8 mouse cellular contexts compared by ENCODE assay signal in genomic region chr4:99120211-99121122, GRCm38 (mm10). TPM values are rescaled to one million over a fixed set of nuclear protein-coding genes. Genes with fewer than 3 reads are reported as not detected.
A peak's percentile ranks its signal among the peaks of the same experiment; 100 is the strongest.
DNase-seq lines count a peak whose midpoint lies in the region; ATAC-seq and TF ChIP-seq lines count a peak whose summit lies in the region.

Gene Dock7, minus strand, starts transcription at chr4:99120915.

- H3K4me1 ChIP-seq in forebrain, postnatal 0 days (ENCODE audit: insufficient read depth) = peaks cover 26% of the 10 kb centered on the region
- peaks cover 14% of the 10 kb centered on the region for H3K4me1 ChIP-seq in liver, postnatal 0 days (ENCODE audit: insufficient read depth)
- H3K4me1 ChIP-seq in neural tube, embryonic 15.5 days = peaks cover 53% of the 10 kb centered on the region

- intact Hi-C loops in heart, postnatal 25 days (cut with DNase I) = loop anchor here (5.0 kb wide), 2 partner anchors 37 to 72 kb away; partner anchors contain the start of gene Atg4c

- peak within 1 kb of the TSS; percentile 63 for H3K4me2 ChIP-seq in forebrain, postnatal 0 days (ENCODE audit: low read depth)
- H3K4me2 ChIP-seq in liver, postnatal 0 days (ENCODE audit: low read depth, low read length) = peak within 1 kb of the TSS; percentile 96
- peak within 1 kb of the TSS; percentile 73 for H3K4me2 ChIP-seq in neural tube, embryonic 15.5 days

- peak within 1 kb of the TSS; percentile 92 for H3K27ac ChIP-seq in forebrain, postnatal 0 days (ENCODE audit: low read depth, low read length)
- peak within 1 kb of the TSS; percentile 55; the same call in 1 of the 2 replicates for H3K27ac ChIP-seq in liver, postnatal 0 days (ENCODE audit: low read depth)
- H3K27ac ChIP-seq in neural tube, embryonic 15.5 days (replicated peaks) = peak within 1 kb of the TSS; percentile 93

- H3K36me3 ChIP-seq in forebrain, postnatal 0 days (ENCODE audit: insufficient read depth) = no peaks in the 10 kb centered on the region
- no peaks in the 10 kb centered on the region for H3K36me3 ChIP-seq in liver, postnatal 0 days (replicated peaks; ENCODE audit: insufficient read depth, low read length)
- H3K36me3 ChIP-seq in neural tube, embryonic 15.5 days = no peaks in the 10 kb centered on the region

- H3K27me3 ChIP-seq in forebrain, postnatal 0 days (ENCODE audit: insufficient read depth, low read length) = no peaks in the 10 kb centered on the region
- no peaks in the 10 kb centered on the region for H3K27me3 ChIP-seq in liver, postnatal 0 days (ENCODE audit: insufficient read depth, low read length)
- H3K27me3 ChIP-seq in neural tube, embryonic 15.5 days (replicated peaks) = no peaks in the 10 kb centered on the region

- H3K9ac ChIP-seq in forebrain, postnatal 0 days = peak within 1 kb of the TSS; percentile 98
- peak within 1 kb of the TSS; percentile 87 for H3K9ac ChIP-seq in liver, postnatal 0 days (replicated peaks)
- peak within 1 kb of the TSS; percentile 92 for H3K9ac ChIP-seq in neural tube, embryonic 15.5 days (replicated peaks)

- no peak for TF ChIP-seq EP300 in liver, postnatal 0 days (IDR thresholded peaks at IDR 0.05; ENCODE audit: low read depth)

- H3K9me3 ChIP-seq in forebrain, postnatal 0 days (ENCODE audit: low read length) = no peaks in the 10 kb centered on the region
- no peaks in the 10 kb centered on the region for H3K9me3 ChIP-seq in liver, postnatal 0 days (ENCODE audit: low read length)
- H3K9me3 ChIP-seq in neural tube, embryonic 15.5 days (replicated peaks) = no peaks in the 10 kb centered on the region

- peak; percentile 94 for ATAC-seq in forebrain, postnatal 0 days
- peak; percentile 97 for ATAC-seq in liver, postnatal 0 days
- peak; percentile 95 for ATAC-seq in neural tube, embryonic 15.5 days (ENCODE audit: low FRiP score)

- TF ChIP-seq CTCF in forebrain, postnatal 0 days (IDR thresholded peaks at IDR 0.05; ENCODE audit: low read depth) = no peak
- no peak for TF ChIP-seq CTCF in liver, postnatal 0 days (IDR thresholded peaks at IDR 0.05; ENCODE audit: low read depth)

- H3K4me3 ChIP-seq in forebrain, postnatal 0 days (ENCODE audit: low read depth, low read length) = peak within 1 kb of the TSS; percentile 89
- peak within 1 kb of the TSS; percentile 87 for H3K4me3 ChIP-seq in liver, postnatal 0 days (ENCODE audit: low read depth, low read length)
- H3K4me3 ChIP-seq in neural tube, embryonic 15.5 days (replicated peaks) = peak within 1 kb of the TSS; percentile 93

- WGBS in forebrain, postnatal 0 days = 2% methylated on average over 101 of the region's 117 CpGs
- under 1% methylated on average over 72 of the region's 117 CpGs for WGBS in liver, postnatal 0 days (ENCODE audit: insufficient replicate concordance)
- under 1% methylated on average over 65 of the region's 117 CpGs for WGBS in neural tube, embryonic 15.5 days

- DNase-seq in MN1 (ENCODE audit: low spot score) = peak; percentile 83
- DNase-seq in cerebellum, adult 8-10 months = peak; percentile 76
- DNase-seq in forebrain, postnatal 0 days = peak; percentile 91
- DNase-seq in heart, postnatal 25 days (ENCODE audit: low spot score) = peak; percentile 64
- peak; percentile 65 for DNase-seq in layer of hippocampus, adult 11-12 months (ENCODE audit: low spot score)
- DNase-seq in liver, postnatal 0 days = peak; percentile 88
- peak; percentile 84 for DNase-seq in testis, postnatal 14 days (ENCODE audit: low spot score)

RNA-seq across cellular contexts. Expression of gene Dock7, which starts in this region (rescaled TPM):
- total RNA-seq in forebrain, postnatal 0 days (2014; rRNA removed) = 101 and 108 TPM in 2 replicates
- 28.2 and 34.1 TPM in 2 replicates for polyA plus RNA-seq in forebrain, postnatal 0 days (2015; fragmentation: Nextera tagmentation; extraction: Ambion mirVana)
- total RNA-seq in heart, postnatal 25 days (2021) = 10 to 100 TPM in 1 of 2 experiments, 1 to 10 TPM in 1; 9.0 to 10.6 TPM
- 4.0 and 5.2 TPM in 2 replicates for polyA plus RNA-seq in liver, postnatal 0 days (2015; fragmentation: Nextera tagmentation; extraction: Ambion mirVana)
- polyA plus RNA-seq in neural tube, embryonic 15.5 days (2015; fragmentation: Nextera tagmentation; extraction: Ambion mirVana) = 49.9 and 52.3 TPM in 2 replicates

Comparison
In these comparisons a context has a peak if more than half of its experiments do, and no peak if none do; other contexts are left out.
1. Peak in every context shown above with its lines: DNase-seq, ATAC-seq, H3K4me3 ChIP-seq and H3K27ac ChIP-seq.